Mouse (Mus musculus) olfactory bulb, adult 2 months (tissue): ENCODE results near the gene Olfr943. TPM values are rescaled to one million over a fixed set of nuclear protein-coding genes. Genes with fewer than 3 reads are reported as not detected.

Experiments
- H3K27ac ChIP-seq: fragments of 200-500 bp; 2 replicates; pipeline ENCODE4 v1.5.1; 2012; ENCODE audit warnings: low read depth, low read length; ENCODE audit not compliant: insufficient read depth
- H3K4me1 ChIP-seq: fragments of 200-500 bp; 2 replicates; pipeline ENCODE4 v1.6.1; 2012; ENCODE audit warnings: low read length; ENCODE audit not compliant: control insufficient read depth, insufficient read depth
- H3K4me3 ChIP-seq: fragments of 200-500 bp; 2 replicates; pipeline ENCODE4 v1.5.1; 2012; ENCODE audit warnings: mild to moderate bottlenecking, low read depth, low read length, moderate library complexity; ENCODE audit not compliant: insufficient read depth
- CTCF ChIP-seq: fragments of 200-500 bp; IDR thresholded peaks from 2 replicates; pipeline ENCODE4 v1.5.1; 2012; ENCODE audit warnings: low read depth, mild to moderate bottlenecking, low read length, moderate library complexity; ENCODE audit not compliant: insufficient read depth
- POLR2A ChIP-seq: fragments of 200-500 bp; IDR thresholded peaks from 2 replicates; pipeline ENCODE4 v1.6.1; 2012; ENCODE audit warnings: mild to moderate bottlenecking, low read depth, low read length, moderate library complexity; ENCODE audit not compliant: insufficient read depth
- WGBS: fragments of 180-500 bp; shearing (Covaris S2); methylation state at CpG from one replicate; pipeline ENCODE4 v1.1.7; 2018; 5-methylcytosine and 5-hydroxymethylcytosine counted together
- polyA plus RNA-seq: library from polyadenylated mRNA; stranded (reverse); fragments of >200 nt; gene quantifications from 2 replicates; pipeline ENCODE4 v1.2.4, GENCODE M21; 2012; ENCODE audit warnings: low replicate concordance; ENCODE audit not compliant: missing spikeins, insufficient read depth, insufficient read length

The Olfr943 gene
- not detected in 2 replicates for polyA plus RNA-seq

DNA sequence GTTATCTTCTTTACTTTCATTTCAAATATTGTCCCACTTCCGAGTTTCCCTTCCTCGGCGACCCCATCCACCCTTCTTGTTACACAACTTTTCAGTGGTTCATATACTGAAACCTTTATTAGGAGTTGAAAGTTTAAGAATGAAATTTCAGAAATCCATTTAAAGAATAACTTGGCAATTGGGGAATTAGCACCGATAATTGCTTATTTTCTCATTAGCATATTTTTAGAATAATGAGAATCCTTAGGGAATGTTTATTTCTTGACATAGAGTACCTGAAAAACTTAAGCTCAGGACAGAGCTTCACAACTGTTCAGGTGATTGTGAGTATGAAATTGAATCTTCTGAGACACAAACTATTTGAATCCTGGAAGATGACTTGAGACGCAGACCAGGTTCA, at the start of gene Olfr943:
Gene Olfr943, plus strand, starts transcription at position 301 of the 400 bp plus-strand sequence.
- Histone ChIP-seq H3K4me1 (no peaks in the 10 kb centered on the region), H3K4me3 (no peak within 1 kb of the TSS), H3K27ac (no peak within 1 kb of the TSS)
- TF ChIP-seq POLR2A (no peak), CTCF (no peak)
- 91% methylated on average over 5 of the region's 5 CpGs for WGBS

GRCm38 (mm10) chr9:39127326-39127725, 38.8 kb upstream of the Olfr943 start:
- WGBS: 81% methylated on average over 1 of the region's 1 CpGs
- TF ChIP-seq CTCF: no peak
- no peak for TF ChIP-seq POLR2A

GRCm38 (mm10) chr9:39127831-39128230, 38.3 kb upstream of the Olfr943 start, which contains the start of gene Olfr27:
TSS of gene Olfr27 (plus strand) at chr9:39128131.
- no peak within 1 kb of the TSS for H3K4me3 ChIP-seq
- H3K4me1 ChIP-seq: no peaks in the 10 kb centered on the region
- H3K27ac ChIP-seq: no peak within 1 kb of the TSS
- no peak for TF ChIP-seq POLR2A
- TF ChIP-seq CTCF: no peak

More at GRCm38 (mm10) chr9:39127326-39127725, 38.8 kb upstream of the Olfr943 start:
- Histone ChIP-seq H3K27ac (no peak overlapping the region), H3K4me1 (no peaks in the 10 kb centered on the region), H3K4me3 (no peak overlapping the region)

DNA sequence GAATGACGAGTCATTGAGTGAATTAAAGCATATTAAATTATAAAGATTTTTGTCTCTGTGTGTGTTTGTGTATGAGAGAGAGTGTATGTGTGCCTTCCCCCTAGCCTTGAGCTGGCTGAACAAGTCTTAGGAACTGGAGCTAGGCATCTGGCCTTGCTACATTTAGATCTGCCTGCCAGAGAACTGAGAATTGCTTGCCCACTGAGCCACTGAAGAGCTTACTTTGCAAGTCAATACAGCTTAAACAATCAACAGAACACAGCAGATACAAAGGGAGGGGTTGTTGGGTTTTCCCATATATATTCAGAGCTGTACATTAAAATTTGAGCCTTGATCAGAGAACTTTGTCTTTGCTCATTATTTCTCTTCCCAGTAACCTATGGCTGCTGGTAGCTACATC, 13.7 kb upstream of the Olfr943 start:
- Histone ChIP-seq H3K4me1 (no peaks in the 10 kb centered on the region), H3K27ac (no peak overlapping the region), H3K4me3 (no peak overlapping the region)
- 64% methylated on average over 1 of the region's 1 CpGs for WGBS
- TF ChIP-seq CTCF: no peak
- TF ChIP-seq POLR2A: no peak

DNA sequence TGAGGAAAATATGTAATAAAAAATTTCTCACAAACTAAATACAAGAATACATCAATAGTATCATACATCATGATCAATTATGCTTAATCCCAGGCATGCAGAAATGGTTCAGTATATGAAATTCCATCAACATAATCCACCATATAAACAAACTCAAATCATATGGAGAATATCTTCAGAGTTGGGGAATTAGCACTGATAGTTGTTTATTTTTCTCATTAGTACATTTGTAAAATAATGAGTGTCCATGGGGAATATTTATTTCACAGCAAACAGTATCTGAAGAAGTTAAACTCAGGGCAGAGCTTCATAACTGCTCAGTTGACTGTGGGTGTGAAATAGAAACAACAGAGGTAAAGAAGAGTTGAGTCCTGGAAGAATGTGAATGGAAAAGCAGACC, 35.5 kb downstream of the Olfr943 start, which contains the start of gene Olfr944:
Gene Olfr944, plus strand, starts transcription at position 301 of the 400 bp plus-strand sequence.
- TF ChIP-seq POLR2A (no peak), CTCF (no peak)
- Histone ChIP-seq H3K4me1 (no peaks in the 10 kb centered on the region), H3K27ac (no peak within 1 kb of the TSS), H3K4me3 (no peak within 1 kb of the TSS)

Other genes starting within 250 kb of the Olfr943 start
- gene Olfr930, start 236.5 kb upstream of the Olfr943 start, polyA plus RNA-seq: not detected in 2 replicates
- gene Olfr933, start 194.0 kb upstream of the Olfr943 start, polyA plus RNA-seq: not detected in 2 replicates
- gene Olfr934, start 178.0 kb upstream of the Olfr943 start, polyA plus RNA-seq: not detected in 2 replicates
- not detected in 2 replicates for gene Olfr935, start 166.6 kb upstream of the Olfr943 start, polyA plus RNA-seq
- gene Olfr146, start 142.9 kb upstream of the Olfr943 start, polyA plus RNA-seq: not detected in 2 replicates
- gene Olfr937, start 101.4 kb upstream of the Olfr943 start, polyA plus RNA-seq: not detected in 2 replicates
- gene Olfr938, start 87.4 kb upstream of the Olfr943 start, polyA plus RNA-seq: not detected in 2 replicates
- not detected in 2 replicates for gene Olfr27, start 38.2 kb upstream of the Olfr943 start, polyA plus RNA-seq
- not detected in 2 replicates for gene Olfr944, start 35.6 kb downstream of the Olfr943 start, polyA plus RNA-seq
- not detected in 2 replicates for gene Olfr1537, start 83.7 kb downstream of the Olfr943 start, polyA plus RNA-seq
- not detected in 2 replicates for gene Olfr945, start 110.5 kb downstream of the Olfr943 start, polyA plus RNA-seq
- not detected in 2 replicates for gene Olfr948, start 159.7 kb downstream of the Olfr943 start, polyA plus RNA-seq
- gene Olfr951, start 221.1 kb downstream of the Olfr943 start, polyA plus RNA-seq: not detected in 2 replicates